Mouse (Mus musculus): ENCODE measurements around the gene P4ha2. TPM values are rescaled to one million over a fixed set of nuclear protein-coding genes. Genes with fewer than 3 reads are reported as not detected.

P4ha2 gene
- polyA plus RNA-seq, 1 experiment: 16.6 TPM

DNA sequence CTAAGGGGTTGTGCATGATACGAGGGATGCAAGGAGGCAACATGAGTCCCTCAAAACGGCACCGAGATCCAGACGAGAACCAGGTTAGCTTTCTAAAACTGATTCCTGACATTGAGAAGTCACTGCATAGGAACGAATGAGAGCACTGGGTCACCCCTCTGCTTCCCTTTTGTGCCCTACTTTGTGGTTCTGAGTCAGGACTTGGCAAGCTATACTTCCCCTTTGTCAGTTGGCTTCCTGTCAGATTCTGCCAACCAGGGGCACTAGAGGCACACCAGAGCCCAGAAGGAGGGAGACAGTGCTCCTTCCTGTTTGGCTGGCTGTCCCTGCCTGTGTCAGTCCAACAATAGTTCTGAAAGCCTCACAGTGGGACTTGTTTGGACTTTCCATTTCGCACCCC lies 56.0 kb downstream of the P4ha2 start:
- Histone ChIP-seq H3K9ac (ENCODE audit: low read depth, poor library complexity, severe bottlenecking) (no peak overlapping the region), H3K27me3 (ENCODE audit: control insufficient read depth, insufficient read depth, low read length, poor library complexity, severe bottlenecking) (no peaks in the 10 kb centered on the region), H3K27ac (ENCODE audit: insufficient read depth, low read length) (no peak overlapping the region), H3K9me3 (replicated peaks; ENCODE audit: control insufficient read depth, insufficient read depth, low read length, poor library complexity, severe bottlenecking) (no peaks in the 10 kb centered on the region), H3K4me1 (ENCODE audit: control insufficient read depth, insufficient read depth, low read length) (no peaks in the 10 kb centered on the region), H3K36me3 (ENCODE audit: control insufficient read depth, insufficient read depth, low read length, poor library complexity, severe bottlenecking) (no peaks in the 10 kb centered on the region), H3K4me3 (ENCODE audit: low read depth, low read length) (no peak overlapping the region)
- TF ChIP-seq POLR2A (IDR thresholded peaks at IDR 0.05; ENCODE audit: insufficient read depth, low read length): no peak
- TF ChIP-seq CTCF (IDR thresholded peaks at IDR 0.05; ENCODE audit: low read depth, low read length): no peak
- TF ChIP-seq EP300 (IDR thresholded peaks at IDR 0.05; ENCODE audit: insufficient read depth, low read depth, low read length): no peak

DNA sequence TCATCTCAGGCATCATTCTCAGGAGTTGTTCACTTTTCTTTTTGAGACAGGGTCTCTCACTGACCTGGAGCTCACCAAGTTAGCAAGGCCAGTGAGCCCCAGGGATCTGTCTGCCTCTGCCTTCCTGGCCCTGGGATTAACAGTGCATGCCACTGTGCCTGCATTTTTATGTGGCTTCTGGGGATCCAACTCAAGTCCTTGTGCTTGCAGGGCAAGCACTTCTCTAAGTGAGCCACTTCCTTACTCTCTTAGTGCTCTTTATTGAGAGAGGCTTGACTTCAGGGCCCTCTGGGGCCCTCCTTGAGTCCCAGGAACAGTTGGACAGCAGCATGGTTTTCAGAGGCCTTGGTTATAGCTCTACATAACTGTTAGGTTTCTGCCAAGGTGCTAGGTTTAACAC lies 56.6 kb downstream of the P4ha2 start:
- Histone ChIP-seq H3K27me3 (ENCODE audit: control insufficient read depth, insufficient read depth, low read length, poor library complexity, severe bottlenecking) (no peaks in the 10 kb centered on the region), H3K4me1 (ENCODE audit: control insufficient read depth, insufficient read depth, low read length) (no peaks in the 10 kb centered on the region), H3K36me3 (ENCODE audit: control insufficient read depth, insufficient read depth, low read length, poor library complexity, severe bottlenecking) (no peaks in the 10 kb centered on the region), H3K9ac (ENCODE audit: low read depth, poor library complexity, severe bottlenecking) (no peak overlapping the region), H3K4me3 (ENCODE audit: low read depth, low read length) (no peak overlapping the region), H3K27ac (ENCODE audit: insufficient read depth, low read length) (no peak overlapping the region), H3K9me3 (replicated peaks; ENCODE audit: control insufficient read depth, insufficient read depth, low read length, poor library complexity, severe bottlenecking) (no peaks in the 10 kb centered on the region)
- TF ChIP-seq EP300 (IDR thresholded peaks at IDR 0.05; ENCODE audit: insufficient read depth, low read depth, low read length) (no peak), CTCF (IDR thresholded peaks at IDR 0.05; ENCODE audit: low read depth, low read length) (no peak), POLR2A (IDR thresholded peaks at IDR 0.05; ENCODE audit: insufficient read depth, low read length) (no peak)

DNA sequence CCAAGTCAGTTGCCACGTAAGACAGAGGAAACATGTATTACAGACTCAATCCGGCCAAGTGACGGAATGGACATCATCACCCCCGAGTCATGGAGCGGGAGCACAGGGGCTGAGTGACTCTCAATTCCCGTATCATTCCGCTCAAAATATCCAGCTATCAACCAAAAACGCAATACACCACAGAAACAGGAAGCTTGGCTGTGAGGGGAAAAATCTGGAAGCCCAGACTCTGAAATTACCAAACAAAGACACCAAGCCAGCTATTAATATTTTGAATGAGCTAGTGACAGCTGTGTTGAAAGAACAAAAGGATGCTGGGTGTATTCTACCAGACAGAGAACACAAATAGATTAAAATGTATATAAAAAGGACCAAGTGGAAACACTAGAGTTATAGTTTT lies 57.7 kb downstream of the P4ha2 start:
- Histone ChIP-seq H3K9ac (ENCODE audit: low read depth, poor library complexity, severe bottlenecking) (no peak overlapping the region), H3K27me3 (ENCODE audit: control insufficient read depth, insufficient read depth, low read length, poor library complexity, severe bottlenecking) (no peaks in the 10 kb centered on the region)

DNA sequence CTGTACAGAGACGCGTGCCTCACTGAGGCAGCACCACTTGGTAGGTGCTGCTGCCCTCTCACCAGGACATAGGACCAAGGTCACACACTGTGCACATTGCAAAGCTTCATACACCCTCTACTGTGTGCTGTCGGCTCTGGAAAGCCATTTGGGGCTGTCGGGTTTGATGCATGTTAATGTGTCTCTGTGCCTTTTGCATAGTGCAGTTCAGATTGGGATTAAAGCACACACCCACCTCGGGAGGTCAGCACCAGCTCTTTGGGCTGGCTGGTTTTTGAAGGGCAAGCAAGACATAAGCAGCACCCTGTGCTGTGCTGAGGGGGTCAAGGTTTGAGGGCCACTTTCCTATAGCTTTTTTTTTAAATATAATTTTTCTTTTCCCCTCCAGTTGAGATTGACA lies 60.5 kb downstream of the P4ha2 start:
- H3K9ac ChIP-seq (ENCODE audit: low read depth, poor library complexity, severe bottlenecking): no peak overlapping the region
- no peaks in the 10 kb centered on the region for H3K27me3 ChIP-seq (ENCODE audit: control insufficient read depth, insufficient read depth, low read length, poor library complexity, severe bottlenecking)
- no peak overlapping the region for H3K27ac ChIP-seq (ENCODE audit: insufficient read depth, low read length)
- no peaks in the 10 kb centered on the region for H3K9me3 ChIP-seq (replicated peaks; ENCODE audit: control insufficient read depth, insufficient read depth, low read length, poor library complexity, severe bottlenecking)
- no peaks in the 10 kb centered on the region for H3K36me3 ChIP-seq (ENCODE audit: control insufficient read depth, insufficient read depth, low read length, poor library complexity, severe bottlenecking)
- no peak overlapping the region for H3K4me3 ChIP-seq (ENCODE audit: low read depth, low read length)
- peaks cover 4% of the 10 kb centered on the region for H3K4me1 ChIP-seq (ENCODE audit: control insufficient read depth, insufficient read depth, low read length)
- TF ChIP-seq CTCF (IDR thresholded peaks at IDR 0.05; ENCODE audit: low read depth, low read length): no peak
- TF ChIP-seq EP300 (IDR thresholded peaks at IDR 0.05; ENCODE audit: insufficient read depth, low read depth, low read length): no peak
- TF ChIP-seq POLR2A (IDR thresholded peaks at IDR 0.05; ENCODE audit: insufficient read depth, low read length): no peak

More for the DNA sequence above, 57.7 kb downstream of the P4ha2 start:
- TF ChIP-seq CTCF (IDR thresholded peaks at IDR 0.05; ENCODE audit: low read depth, low read length): no peak
- TF ChIP-seq POLR2A (IDR thresholded peaks at IDR 0.05; ENCODE audit: insufficient read depth, low read length): no peak
- TF ChIP-seq EP300 (IDR thresholded peaks at IDR 0.05; ENCODE audit: insufficient read depth, low read depth, low read length): no peak
- Histone ChIP-seq H3K4me1 (ENCODE audit: control insufficient read depth, insufficient read depth, low read length) (peaks cover 1% of the 10 kb centered on the region), H3K27ac (ENCODE audit: insufficient read depth, low read length) (no peak overlapping the region), H3K9me3 (replicated peaks; ENCODE audit: control insufficient read depth, insufficient read depth, low read length, poor library complexity, severe bottlenecking) (no peaks in the 10 kb centered on the region), H3K4me3 (ENCODE audit: low read depth, low read length) (no peak overlapping the region), H3K36me3 (ENCODE audit: control insufficient read depth, insufficient read depth, low read length, poor library complexity, severe bottlenecking) (no peaks in the 10 kb centered on the region)

DNA sequence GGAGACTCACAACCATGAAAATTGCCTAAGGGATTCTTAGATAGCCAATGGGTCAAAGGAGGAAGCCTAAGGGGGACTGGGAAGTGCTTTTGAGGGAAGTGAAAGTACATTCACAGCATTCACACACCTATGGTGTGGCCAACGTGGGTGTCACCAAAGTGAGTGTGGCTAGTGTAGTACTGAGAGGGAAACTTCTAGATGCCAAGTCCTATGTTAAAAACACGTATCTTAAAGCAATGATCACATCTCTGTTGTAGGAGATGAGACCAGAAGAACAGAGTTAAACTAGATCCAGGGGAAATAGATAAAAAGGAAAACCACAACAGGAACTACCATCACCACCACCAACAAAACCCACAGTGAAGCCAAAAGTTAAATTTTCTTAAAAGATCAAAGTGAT lies 61.0 kb downstream of the P4ha2 start:
- H3K27ac ChIP-seq (ENCODE audit: insufficient read depth, low read length): no peak overlapping the region
- TF ChIP-seq EP300 (IDR thresholded peaks at IDR 0.05; ENCODE audit: insufficient read depth, low read depth, low read length) (no peak), POLR2A (IDR thresholded peaks at IDR 0.05; ENCODE audit: insufficient read depth, low read length) (no peak), CTCF (IDR thresholded peaks at IDR 0.05; ENCODE audit: low read depth, low read length) (no peak)
- H3K9me3 ChIP-seq (replicated peaks; ENCODE audit: control insufficient read depth, insufficient read depth, low read length, poor library complexity, severe bottlenecking): no peaks in the 10 kb centered on the region
- no peak overlapping the region for H3K4me3 ChIP-seq (ENCODE audit: low read depth, low read length)
- no peak overlapping the region for H3K9ac ChIP-seq (ENCODE audit: low read depth, poor library complexity, severe bottlenecking)
- no peaks in the 10 kb centered on the region for H3K36me3 ChIP-seq (ENCODE audit: control insufficient read depth, insufficient read depth, low read length, poor library complexity, severe bottlenecking)
- H3K4me1 ChIP-seq (ENCODE audit: control insufficient read depth, insufficient read depth, low read length): peaks cover 4% of the 10 kb centered on the region
- no peaks in the 10 kb centered on the region for H3K27me3 ChIP-seq (ENCODE audit: control insufficient read depth, insufficient read depth, low read length, poor library complexity, severe bottlenecking)

DNA sequence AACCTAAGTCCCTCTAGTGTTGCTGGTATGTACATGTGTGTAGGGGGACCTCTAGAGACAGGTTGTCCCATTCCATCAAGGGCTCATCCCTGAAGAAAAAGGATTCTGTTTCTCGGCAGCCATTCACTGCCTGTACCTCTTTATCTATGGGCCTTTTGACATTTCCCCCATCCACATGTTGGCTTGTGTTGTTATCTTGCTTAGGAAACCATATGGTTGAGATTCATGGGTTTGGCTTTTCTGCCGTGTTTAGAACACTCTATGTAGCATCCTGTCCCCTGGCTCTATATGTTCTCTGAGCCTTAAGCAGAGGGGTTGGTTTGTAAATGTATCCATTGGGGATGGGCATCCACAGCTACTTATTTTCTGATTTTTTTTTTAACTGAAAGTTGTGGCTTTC lies 61.6 kb downstream of the P4ha2 start:
- Histone ChIP-seq H3K9me3 (replicated peaks; ENCODE audit: control insufficient read depth, insufficient read depth, low read length, poor library complexity, severe bottlenecking) (no peaks in the 10 kb centered on the region), H3K27ac (ENCODE audit: insufficient read depth, low read length) (no peak overlapping the region), H3K36me3 (ENCODE audit: control insufficient read depth, insufficient read depth, low read length, poor library complexity, severe bottlenecking) (no peaks in the 10 kb centered on the region), H3K27me3 (ENCODE audit: control insufficient read depth, insufficient read depth, low read length, poor library complexity, severe bottlenecking) (no peaks in the 10 kb centered on the region), H3K4me1 (ENCODE audit: control insufficient read depth, insufficient read depth, low read length) (peaks cover 4% of the 10 kb centered on the region), H3K9ac (ENCODE audit: low read depth, poor library complexity, severe bottlenecking) (no peak overlapping the region), H3K4me3 (ENCODE audit: low read depth, low read length) (no peak overlapping the region)
- no peak for TF ChIP-seq POLR2A (IDR thresholded peaks at IDR 0.05; ENCODE audit: insufficient read depth, low read length)
- no peak for TF ChIP-seq EP300 (IDR thresholded peaks at IDR 0.05; ENCODE audit: insufficient read depth, low read depth, low read length)
- no peak for TF ChIP-seq CTCF (IDR thresholded peaks at IDR 0.05; ENCODE audit: low read depth, low read length)
